Mouse (Mus musculus) megakaryocyte progenitor cell, adult 5-6 weeks (primary cell): ENCODE results near the gene Camk1d. TPM values are rescaled to one million over a fixed set of nuclear protein-coding genes. Genes with fewer than 3 reads are reported as not detected.

Source experiments
- ATAC-seq: replicated peaks from 2 replicates; pipeline ENCODE4 v1.8.0; 2016; ENCODE audit warnings: mild to moderate bottlenecking, moderate TSS enrichment, inconsistent platforms; ENCODE audit not compliant: poor library complexity
- total RNA-seq, 2 experiments: library from RNA; stranded (forward) in 1 of 2; stranded (reverse) in 1 of 2; fragments of 157-497, 149-512 nt in 1 of 2; fragments of 200-1000 nt in 1 of 2; gene quantifications; 2 replicates each; pipeline versions ENCODE4 v1.2.3 to v1.2.4; 2015 to 2017

The Camk1d gene
- total RNA-seq (2015) = 3.3 and 4.2 TPM in 2 replicates
- 1.1 and 1.5 TPM in 2 replicates for total RNA-seq (2017)

GRCm38 (mm10) chr2:5714211-5715053 lies at the start of gene Camk1d:
TSS of gene Camk1d (minus strand) at chr2:5714515.
- ATAC-seq = peak; percentile 68

GRCm38 (mm10) chr2:5762031-5762430 lies 47.7 kb upstream of the Camk1d start:
- no peak for ATAC-seq

- ATAC-seq = no peak
These were observed 46.2 kb upstream of the Camk1d start for GRCm38 (mm10) chr2:5760479-5761008.

GRCm38 (mm10) chr2:5758569-5758968 lies 44.3 kb upstream of the Camk1d start:
- no peak for ATAC-seq

GRCm38 (mm10) chr2:5750872-5751271 lies 36.6 kb upstream of the Camk1d start:
- ATAC-seq = no peak

- no peak for ATAC-seq
These were observed 34.9 kb upstream of the Camk1d start for GRCm38 (mm10) chr2:5749210-5749609.

GRCm38 (mm10) chr2:5747545-5748043 lies 33.3 kb upstream of the Camk1d start:
- ATAC-seq = no peak

GRCm38 (mm10) chr2:5746529-5746928 lies 32.2 kb upstream of the Camk1d start:
- ATAC-seq = no peak

GRCm38 (mm10) chr2:5743886-5744285 lies 29.6 kb upstream of the Camk1d start:
- ATAC-seq = no peak

GRCm38 (mm10) chr2:5740913-5741312 lies 26.6 kb upstream of the Camk1d start:
- no peak for ATAC-seq

GRCm38 (mm10) chr2:5735881-5736280 lies 21.6 kb upstream of the Camk1d start:
- no peak for ATAC-seq

- no peak for ATAC-seq
These were observed 19.2 kb upstream of the Camk1d start for GRCm38 (mm10) chr2:5733300-5734085.

GRCm38 (mm10) chr2:5732047-5732446 lies 17.7 kb upstream of the Camk1d start:
- ATAC-seq = no peak

GRCm38 (mm10) chr2:5730364-5730792 lies 16.1 kb upstream of the Camk1d start:
- ATAC-seq = no peak

GRCm38 (mm10) chr2:5729931-5730330 lies 15.6 kb upstream of the Camk1d start:
- no peak for ATAC-seq

- no peak for ATAC-seq
These were observed 10.8 kb upstream of the Camk1d start for GRCm38 (mm10) chr2:5725028-5725701.

- no peak for ATAC-seq
These were observed 3.4 kb upstream of the Camk1d start for GRCm38 (mm10) chr2:5717675-5718074.

GRCm38 (mm10) chr2:5715544-5715943 lies 1.2 kb upstream of the Camk1d start:
- ATAC-seq = no peak

GRCm38 (mm10) chr2:5715054-5715410 lies 717 bp upstream of the Camk1d start:
- no peak for ATAC-seq

- ATAC-seq = peak; percentile 46
These were observed 747 bp downstream of the Camk1d start for GRCm38 (mm10) chr2:5713325-5714210.
